Mouse (Mus musculus) embryonic facial prominence, embryonic 12.5 days (tissue): ENCODE measurements around the gene Fam216b. TPM values are rescaled to one million over a fixed set of nuclear protein-coding genes. Genes with fewer than 3 reads are reported as not detected.

Experiments used
- ATAC-seq: fragments of 200-750 bp; cut with Nextera tagmentation; 2 replicates; pipeline ENCODE4 v1.8.0; 2017; ENCODE audit not compliant: insufficient number of reproducible peaks, insufficient read depth, low FRiP score, low TSS enrichment
- H3K27ac ChIP-seq: fragments of 300-500 bp; sonication (generic); 2 replicates; pipeline ENCODE4 v1.5.1; 2016; ENCODE audit warnings: mild to moderate bottlenecking
- H3K27me3 ChIP-seq: fragments of 300-500 bp; sonication (generic); 2 replicates; pipeline ENCODE4 v1.6.1; 2016; ENCODE audit warnings: mild to moderate bottlenecking, moderate library complexity
- H3K36me3 ChIP-seq: fragments of 300-500 bp; sonication (generic); 2 replicates; pipeline ENCODE4 v1.6.1; 2016; ENCODE audit warnings: mild to moderate bottlenecking
- H3K4me1 ChIP-seq: fragments of 300-500 bp; sonication (generic); 2 replicates; pipeline ENCODE4 v1.6.1; 2016
- H3K4me2 ChIP-seq: fragments of 300-500 bp; sonication (generic); replicated peaks from 2 replicates; pipeline ENCODE4 v1.6.1; 2016; ENCODE audit warnings: mild to moderate bottlenecking, moderate library complexity
- H3K4me3 ChIP-seq: fragments of 300-500 bp; sonication (generic); 2 replicates; pipeline ENCODE4 v1.5.1; 2016; ENCODE audit warnings: mild to moderate bottlenecking
- H3K9ac ChIP-seq: fragments of 300-500 bp; sonication (generic); 2 replicates; pipeline ENCODE4 v1.6.1; 2016; ENCODE audit warnings: mild to moderate bottlenecking, moderate library complexity
- H3K9me3 ChIP-seq: fragments of 300-500 bp; sonication (generic); 2 replicates; pipeline ENCODE4 v1.6.1; 2016; ENCODE audit warnings: mild to moderate bottlenecking, moderate library complexity
- WGBS: fragments of 180-500 bp; shearing (Covaris S2); methylation state at CpG from one replicate; pipeline ENCODE4 v1.1.7; 2016; 5-methylcytosine and 5-hydroxymethylcytosine counted together
- polyA plus RNA-seq: library from polyadenylated mRNA; unstranded; fragments of >200 nt; fragmentation: Nextera tagmentation; extraction: Ambion mirVana; gene quantifications from 2 replicates; pipeline ENCODE4 v1.2.1, GENCODE M21; 2016

The Fam216b gene
- not detected in 2 replicates for polyA plus RNA-seq

- no peaks in the 10 kb centered on the region for H3K27me3 ChIP-seq
- 90% methylated on average over 6 of the region's 6 CpGs for WGBS
- no peak within 1 kb of the TSS for H3K9ac ChIP-seq
- H3K4me3 ChIP-seq = no peak within 1 kb of the TSS
- H3K4me1 ChIP-seq = no peaks in the 10 kb centered on the region
- ATAC-seq = no peak
- H3K27ac ChIP-seq = no peak within 1 kb of the TSS
- no peak within 1 kb of the TSS for H3K4me2 ChIP-seq
- no peaks in the 10 kb centered on the region for H3K36me3 ChIP-seq
- H3K9me3 ChIP-seq = no peaks in the 10 kb centered on the region
These were observed at the start of gene Fam216b for GRCm38 (mm10) chr14:78088907-78089306. TSS of gene Fam216b (minus strand) at chr14:78089007.

DNA sequence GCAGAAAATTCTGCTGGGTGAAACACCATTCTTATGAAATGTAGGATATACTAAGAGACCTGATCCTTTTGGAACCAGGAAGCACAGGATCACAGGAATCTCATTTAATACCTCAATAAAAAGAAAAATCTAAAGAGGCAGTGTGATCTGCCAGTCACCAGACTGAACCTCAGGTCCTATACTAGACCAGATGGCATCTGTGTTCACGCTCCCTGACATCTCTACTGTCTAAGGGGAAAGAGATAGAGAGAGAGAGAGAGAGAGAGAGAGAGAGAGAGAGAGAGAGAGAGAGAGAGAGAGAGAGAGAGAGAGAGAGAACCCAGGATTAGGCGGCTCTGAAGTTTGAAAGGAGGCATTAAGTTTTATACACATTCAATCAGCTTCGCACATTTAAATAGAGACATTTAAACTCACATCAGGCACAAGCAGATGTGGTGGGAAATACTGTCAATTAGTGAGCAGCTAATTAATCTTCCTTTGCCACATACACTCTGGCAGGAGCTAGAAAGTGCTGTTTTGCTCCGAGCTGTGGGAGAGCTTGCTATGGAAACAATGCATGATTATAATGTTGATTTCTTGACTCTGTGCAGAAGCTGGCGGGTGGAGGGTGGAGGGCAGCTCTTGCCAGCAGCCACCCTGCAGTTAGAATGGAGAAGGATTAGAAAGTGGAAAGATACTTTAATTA, 43.7 kb upstream of the Fam216b start:
- WGBS = 43% methylated on average over 5 of the region's 5 CpGs
- no peaks in the 10 kb centered on the region for H3K4me1 ChIP-seq
- H3K36me3 ChIP-seq = no peaks in the 10 kb centered on the region
- no peak overlapping the region for H3K27ac ChIP-seq
- H3K9ac ChIP-seq = no peak overlapping the region
- no peak overlapping the region for H3K4me3 ChIP-seq
- ATAC-seq = no peak
- no peaks in the 10 kb centered on the region for H3K27me3 ChIP-seq
- no peaks in the 10 kb centered on the region for H3K9me3 ChIP-seq
- H3K4me2 ChIP-seq = no peak overlapping the region

GRCm38 (mm10) chr14:78126670-78127069, 37.9 kb upstream of the Fam216b start:
- H3K4me2 ChIP-seq = no peak overlapping the region
- H3K27ac ChIP-seq = no peak overlapping the region
- H3K4me3 ChIP-seq = no peak overlapping the region
- ATAC-seq = no peak
- no peak overlapping the region for H3K9ac ChIP-seq
- H3K27me3 ChIP-seq = no peaks in the 10 kb centered on the region
- H3K9me3 ChIP-seq = no peaks in the 10 kb centered on the region
- H3K36me3 ChIP-seq = no peaks in the 10 kb centered on the region
- 38% methylated on average over 3 of the region's 3 CpGs for WGBS
- no peaks in the 10 kb centered on the region for H3K4me1 ChIP-seq

- H3K27ac ChIP-seq = no peak overlapping the region
- H3K4me1 ChIP-seq = no peaks in the 10 kb centered on the region
- H3K36me3 ChIP-seq = no peaks in the 10 kb centered on the region
- H3K27me3 ChIP-seq = no peaks in the 10 kb centered on the region
- no peak overlapping the region for H3K4me2 ChIP-seq
- no peak for ATAC-seq
- no peak overlapping the region for H3K4me3 ChIP-seq
- H3K9me3 ChIP-seq = no peaks in the 10 kb centered on the region
- no peak overlapping the region for H3K9ac ChIP-seq
- WGBS = 43% methylated on average over 3 of the region's 3 CpGs
These were observed 31.5 kb upstream of the Fam216b start for GRCm38 (mm10) chr14:78120286-78120685.

- 68% methylated on average over 10 of the region's 10 CpGs for WGBS
These were observed 30.8 kb upstream of the Fam216b start for GRCm38 (mm10) chr14:78119449-78120200.

DNA sequence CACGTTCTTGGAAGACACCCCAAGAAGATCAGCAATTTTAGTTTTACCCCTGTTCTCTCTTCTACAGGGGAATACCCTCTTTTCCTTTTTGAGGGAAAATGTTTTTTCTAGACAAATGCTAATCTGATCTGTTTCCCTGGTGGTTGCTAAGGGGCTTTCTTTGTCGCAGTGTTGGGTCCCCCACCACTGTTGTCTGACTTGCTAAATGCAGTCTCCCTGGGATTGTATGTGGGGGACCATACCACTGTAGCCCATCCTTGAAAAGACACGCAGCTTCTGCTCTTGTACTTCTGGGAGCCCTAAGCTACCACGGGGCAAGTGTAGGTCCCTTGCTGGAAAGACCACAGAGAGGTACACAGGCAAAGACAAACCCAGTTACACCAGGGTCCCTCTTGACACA, 28.9 kb upstream of the Fam216b start:
- 70% methylated on average over 4 of the region's 4 CpGs for WGBS
- no peaks in the 10 kb centered on the region for H3K4me1 ChIP-seq
- no peak overlapping the region for H3K4me2 ChIP-seq

More at GRCm38 (mm10) chr14:78119449-78120200, 30.8 kb upstream of the Fam216b start:
- H3K9ac ChIP-seq = no peak overlapping the region
- ATAC-seq = no peak
- H3K27ac ChIP-seq = no peak overlapping the region
- no peak overlapping the region for H3K4me2 ChIP-seq
- H3K4me1 ChIP-seq = no peaks in the 10 kb centered on the region
- H3K9me3 ChIP-seq = no peaks in the 10 kb centered on the region
- H3K4me3 ChIP-seq = no peak overlapping the region
- no peaks in the 10 kb centered on the region for H3K36me3 ChIP-seq
- no peaks in the 10 kb centered on the region for H3K27me3 ChIP-seq

DNA sequence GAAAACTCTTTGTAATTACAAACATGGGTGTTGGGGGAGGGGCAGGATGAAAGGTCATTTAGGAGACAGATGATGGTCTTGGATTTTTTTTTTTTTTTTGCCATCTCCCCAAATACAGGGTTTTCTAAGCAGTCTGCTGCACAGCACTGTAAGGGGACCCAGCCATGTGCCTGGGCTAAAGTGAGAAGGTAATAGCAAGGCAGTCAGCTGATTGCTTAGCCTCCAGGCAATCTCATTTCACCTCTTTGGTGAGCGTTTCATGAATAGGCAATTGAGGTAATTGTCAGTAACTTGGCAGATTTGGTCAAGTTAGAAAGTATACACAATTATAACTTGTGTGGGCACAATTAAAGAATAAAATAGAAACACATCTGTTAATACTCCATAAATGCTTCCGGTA, 28.5 kb upstream of the Fam216b start:
- no peaks in the 10 kb centered on the region for H3K4me1 ChIP-seq
- no peak overlapping the region for H3K4me2 ChIP-seq
- 52% methylated on average over 2 of the region's 2 CpGs for WGBS
- no peak for ATAC-seq
- no peaks in the 10 kb centered on the region for H3K9me3 ChIP-seq
- H3K4me3 ChIP-seq = no peak overlapping the region
- H3K9ac ChIP-seq = no peak overlapping the region
- no peaks in the 10 kb centered on the region for H3K27me3 ChIP-seq
- no peaks in the 10 kb centered on the region for H3K36me3 ChIP-seq
- no peak overlapping the region for H3K27ac ChIP-seq

More for the DNA sequence above, 28.9 kb upstream of the Fam216b start:
- H3K27ac ChIP-seq = no peak overlapping the region
- no peak for ATAC-seq
- H3K27me3 ChIP-seq = no peaks in the 10 kb centered on the region
- H3K9ac ChIP-seq = no peak overlapping the region
- no peaks in the 10 kb centered on the region for H3K36me3 ChIP-seq
- H3K9me3 ChIP-seq = no peaks in the 10 kb centered on the region
- H3K4me3 ChIP-seq = no peak overlapping the region

DNA sequence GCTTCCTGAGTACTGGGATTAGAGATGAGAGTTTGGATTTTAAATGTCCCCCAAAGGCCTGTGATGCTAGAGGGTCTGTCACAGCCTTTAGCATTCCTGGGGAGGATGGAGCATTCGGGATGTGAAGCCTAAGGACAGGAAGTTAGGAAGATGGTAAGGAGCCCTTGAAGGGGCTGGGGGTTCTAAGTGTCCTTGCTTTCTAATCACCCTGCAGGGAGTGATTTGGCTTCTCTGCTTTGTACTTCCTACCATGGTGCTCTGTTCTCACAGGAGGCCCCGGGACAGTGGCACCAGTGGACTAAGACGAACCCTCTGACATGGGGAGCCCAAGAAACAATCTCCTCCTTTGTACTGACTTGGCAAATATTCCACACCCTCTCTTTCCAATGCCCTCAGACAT, 23.7 kb upstream of the Fam216b start:
- Histone ChIP-seq H3K9me3 (no peaks in the 10 kb centered on the region), H3K9ac (no peak overlapping the region), H3K27ac (no peak overlapping the region), H3K27me3 (no peaks in the 10 kb centered on the region), H3K36me3 (no peaks in the 10 kb centered on the region), H3K4me2 (no peak overlapping the region), H3K4me3 (no peak overlapping the region), H3K4me1 (no peaks in the 10 kb centered on the region)
- 89% methylated on average over 3 of the region's 3 CpGs for WGBS
- ATAC-seq = no peak

DNA sequence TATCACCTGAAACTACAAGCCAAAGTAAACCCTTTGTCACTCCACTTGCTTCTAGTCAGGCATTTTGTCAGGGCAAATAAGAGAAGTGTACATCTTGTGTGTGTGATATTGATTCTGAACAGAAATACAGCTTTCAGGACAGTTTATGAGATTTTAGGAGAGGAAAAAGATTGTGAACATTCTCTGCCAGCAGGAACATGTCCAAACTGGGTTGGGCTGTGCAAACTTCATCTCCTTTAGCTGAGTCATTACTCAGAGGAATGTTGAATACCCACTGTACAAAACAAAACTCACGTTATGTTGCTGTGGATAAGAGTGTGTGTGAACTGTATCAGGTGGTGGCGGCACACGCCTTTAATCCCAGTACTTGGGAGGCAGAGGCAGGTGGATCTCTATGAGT, 22.1 kb upstream of the Fam216b start:
- Histone ChIP-seq H3K4me1 (no peaks in the 10 kb centered on the region), H3K9ac (no peak overlapping the region), H3K36me3 (no peaks in the 10 kb centered on the region), H3K27ac (no peak overlapping the region), H3K4me3 (no peak overlapping the region), H3K27me3 (no peaks in the 10 kb centered on the region), H3K9me3 (no peaks in the 10 kb centered on the region), H3K4me2 (no peak overlapping the region)
- WGBS = 90% methylated on average over 3 of the region's 3 CpGs
- no peak for ATAC-seq

GRCm38 (mm10) chr14:78109419-78109818, 20.6 kb upstream of the Fam216b start:
- H3K27ac ChIP-seq = no peak overlapping the region
- H3K4me2 ChIP-seq = no peak overlapping the region
- no peak overlapping the region for H3K9ac ChIP-seq
- H3K9me3 ChIP-seq = no peaks in the 10 kb centered on the region
- WGBS = 57% methylated on average over 4 of the region's 4 CpGs
- no peak overlapping the region for H3K4me3 ChIP-seq
- ATAC-seq = no peak
- H3K27me3 ChIP-seq = no peaks in the 10 kb centered on the region
- no peaks in the 10 kb centered on the region for H3K4me1 ChIP-seq
- H3K36me3 ChIP-seq = no peaks in the 10 kb centered on the region

DNA sequence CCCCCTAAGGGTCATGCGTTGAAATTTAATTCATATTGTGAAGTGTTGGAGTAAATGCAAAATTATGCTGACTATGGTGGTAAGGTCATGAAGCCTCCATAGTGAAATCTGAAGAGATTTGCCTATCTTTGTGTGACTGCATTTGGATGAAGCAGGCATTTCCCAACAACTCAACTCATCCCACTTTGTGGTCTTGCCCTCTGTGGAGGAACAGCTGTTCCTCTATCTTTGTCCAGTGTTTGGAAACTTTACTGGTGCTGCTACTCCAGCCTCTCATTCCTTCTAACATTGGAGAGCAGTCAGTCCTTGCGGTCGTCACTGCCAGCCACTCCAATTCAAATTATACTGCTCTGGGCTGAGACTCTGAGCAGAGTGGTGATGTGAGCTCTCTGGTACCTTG, 19.6 kb upstream of the Fam216b start:
- 78% methylated on average over 3 of the region's 3 CpGs for whole genome bisulfite sequencing
- Histone ChIP-seq H3K4me2 (no peak overlapping the region), H3K9ac (no peak overlapping the region)

DNA sequence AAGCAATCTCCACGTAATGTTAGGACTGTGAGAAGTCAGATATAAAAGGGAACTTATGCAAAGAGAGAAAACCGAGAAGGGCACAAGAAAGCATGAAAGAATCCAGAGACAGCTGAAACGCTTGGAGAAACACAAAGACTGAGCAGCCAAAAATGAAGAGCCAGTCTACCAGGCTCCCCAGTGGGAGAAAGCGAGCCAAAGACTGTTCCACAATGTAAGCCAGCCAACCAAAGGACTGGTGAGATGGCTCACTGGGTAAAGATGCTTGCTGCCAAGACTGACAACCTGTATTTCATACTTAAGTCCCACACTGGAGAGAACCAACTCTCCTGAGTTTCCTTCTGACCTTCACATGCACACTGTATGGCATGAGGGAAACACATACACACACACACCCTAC, 784 bp upstream of the Fam216b start:
- no peak for ATAC-seq
- Histone ChIP-seq H3K27me3 (no peaks in the 10 kb centered on the region), H3K4me2 (no peak overlapping the region), H3K9ac (no peak overlapping the region), H3K36me3 (no peaks in the 10 kb centered on the region), H3K4me1 (no peaks in the 10 kb centered on the region), H3K4me3 (no peak overlapping the region), H3K27ac (no peak overlapping the region), H3K9me3 (no peaks in the 10 kb centered on the region)
- 73% methylated on average over 4 of the region's 4 CpGs for WGBS

More for the DNA sequence above, 19.6 kb upstream of the Fam216b start:
- Histone ChIP-seq H3K27me3 (no peaks in the 10 kb centered on the region), H3K4me3 (no peak overlapping the region), H3K27ac (no peak overlapping the region), H3K9me3 (no peaks in the 10 kb centered on the region), H3K36me3 (no peaks in the 10 kb centered on the region), H3K4me1 (no peaks in the 10 kb centered on the region)
- no peak for ATAC-seq
